Mouse (Mus musculus) midbrain, postnatal 0 days (tissue): ENCODE measurements around the gene Pla1a. TPM values are rescaled to one million over a fixed set of nuclear protein-coding genes. Genes with fewer than 3 reads are reported as not detected.

Experiments
- ATAC-seq: fragments of 200-750 bp; cut with Nextera tagmentation; 2 replicates; pipeline ENCODE4 v1.8.0; 2017; ENCODE audit warnings: moderate number of reproducible peaks, mild to moderate bottlenecking, moderate TSS enrichment, moderate library complexity; ENCODE audit not compliant: low FRiP score
- DNase-seq: peaks from one replicate; pipeline ENCODE4 v3.0.0-alpha.2; 2015; ENCODE audit warnings: low spot score
- H3K27ac ChIP-seq: fragments of 300-500 bp; sonication (generic); 2 replicates; pipeline ENCODE4 v1.5.1; 2014; ENCODE audit warnings: low read depth, mild to moderate bottlenecking, low read length, mixed read lengths
- H3K27me3 ChIP-seq: fragments of 300-500 bp; sonication (generic); 2 replicates; pipeline ENCODE4 v1.6.1; 2014; ENCODE audit warnings: low read length, control low read depth, mixed read lengths; ENCODE audit not compliant: insufficient read depth
- H3K36me3 ChIP-seq: fragments of 300-500 bp; sonication (generic); 2 replicates; pipeline ENCODE4 v1.6.1; 2014; ENCODE audit warnings: low read length, control low read depth, mixed read lengths; ENCODE audit not compliant: insufficient read depth
- H3K4me1 ChIP-seq: fragments of 300-500 bp; sonication (generic); 2 replicates; pipeline ENCODE4 v1.6.1; 2014; ENCODE audit warnings: mild to moderate bottlenecking, control low read depth, antibody characterized with exemption, low read length, mixed read lengths; ENCODE audit not compliant: insufficient read depth
- H3K4me2 ChIP-seq: fragments of 300-500 bp; sonication (generic); 2 replicates; pipeline ENCODE4 v1.6.1; 2014; ENCODE audit warnings: low read depth, mild to moderate bottlenecking, low read length, mixed read lengths; ENCODE audit not compliant: poor library complexity, severe bottlenecking
- H3K4me3 ChIP-seq: fragments of 300-500 bp; sonication (generic); 2 replicates; pipeline ENCODE4 v1.5.1; 2014; ENCODE audit warnings: low read depth, mild to moderate bottlenecking, low read length, moderate library complexity
- H3K9ac ChIP-seq: fragments of 300-500 bp; sonication (generic); replicated peaks from 2 replicates; pipeline ENCODE4 v1.6.1; 2014; ENCODE audit warnings: mild to moderate bottlenecking, low read length, moderate library complexity, mixed read lengths; ENCODE audit not compliant: poor library complexity, severe bottlenecking
- H3K9me3 ChIP-seq: fragments of 300-500 bp; sonication (generic); 2 replicates; pipeline ENCODE4 v1.6.1; 2016; ENCODE audit warnings: low read length, control low read depth
- CTCF ChIP-seq: IDR thresholded peaks from 2 replicates; pipeline ENCODE4 v1.5.1; 2016; ENCODE audit warnings: antibody characterized with exemption, mild to moderate bottlenecking
- whole genome bisulfite sequencing: fragments of 180-500 bp; shearing (Covaris S2); extraction: QIAGEN DNeasy Blood & Tissue Kit; methylation state at CpG from one replicate; pipeline ENCODE4 v1.1.7; 2014; 5-methylcytosine and 5-hydroxymethylcytosine counted together
- polyA plus RNA-seq: library from polyadenylated mRNA; unstranded; fragments of >200 nt; fragmentation: Nextera tagmentation; extraction: Ambion mirVana; gene quantifications from 2 replicates; pipeline ENCODE4 v1.2.1, GENCODE M21; 2015
- total RNA-seq: library from RNA; depleted of rRNA; stranded (reverse); fragments of >200 nt; gene quantifications from 2 replicates; pipeline ENCODE4 v1.2.3, GENCODE M21; 2014

Pla1a gene
- total and polyA plus RNA-seq, 2 experiments from 2014 or later, result 1.4 to 1.6 TPM

DNA sequence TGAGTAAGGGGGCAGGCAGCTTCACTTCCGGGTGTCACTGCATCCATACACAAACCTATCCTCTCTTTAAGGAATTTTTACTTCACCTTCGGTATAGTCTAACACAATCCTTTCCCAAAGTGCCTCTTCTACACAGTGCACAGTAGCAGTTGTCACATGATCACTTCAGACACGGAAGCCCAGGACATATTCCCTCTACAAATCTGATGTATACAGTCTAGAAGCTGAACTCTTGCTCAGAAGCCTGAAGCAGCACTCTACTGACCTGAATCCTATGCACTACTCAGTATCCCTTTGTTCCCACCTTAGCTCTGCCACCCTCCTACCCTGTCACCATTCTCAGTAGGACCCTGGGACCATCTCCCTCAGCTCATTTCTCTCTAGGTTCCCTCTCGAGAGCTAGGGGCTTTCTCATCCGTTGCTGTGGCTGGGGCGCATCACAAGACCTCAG is 47.7 kb downstream of the Pla1a start:
- H3K4me2 ChIP-seq, result no peak overlapping the region
- H3K9me3 ChIP-seq, result no peaks in the 10 kb centered on the region
- DNase-seq (no peak), ATAC-seq (no peak)
- H3K4me3 ChIP-seq, result no peak overlapping the region
- H3K27me3 ChIP-seq, result no peaks in the 10 kb centered on the region
- no peaks in the 10 kb centered on the region for H3K4me1 ChIP-seq
- no peaks in the 10 kb centered on the region for H3K36me3 ChIP-seq
- H3K9ac ChIP-seq, result no peak overlapping the region
- 87% methylated on average over 6 of the region's 6 CpGs for WGBS
- no peak overlapping the region for H3K27ac ChIP-seq
- TF ChIP-seq CTCF, result no peak

DNA sequence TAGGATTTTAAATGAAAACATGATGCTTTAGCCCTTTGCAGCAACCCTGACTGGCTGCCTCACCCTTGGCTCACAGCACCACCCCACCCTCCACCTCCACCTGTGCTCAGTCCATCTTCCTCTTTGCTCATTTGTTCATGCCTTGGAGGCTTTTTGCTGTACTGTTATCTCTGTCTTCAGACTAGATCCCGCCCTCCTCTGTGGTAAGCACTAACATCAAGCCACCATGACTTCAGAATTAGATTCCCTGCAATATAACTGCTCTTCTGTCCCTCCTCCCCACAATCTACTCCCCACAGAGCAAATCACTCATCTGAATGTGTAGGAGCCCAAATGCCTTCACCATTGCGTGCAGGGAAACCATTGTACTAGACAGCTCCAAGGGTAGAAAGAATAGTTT is 49.3 kb downstream of the Pla1a start:
- Histone ChIP-seq H3K9ac (no peak overlapping the region), H3K4me3 (no peak overlapping the region), H3K27ac (no peak overlapping the region), H3K4me2 (no peak overlapping the region), H3K9me3 (no peaks in the 10 kb centered on the region), H3K36me3 (no peaks in the 10 kb centered on the region), H3K27me3 (no peaks in the 10 kb centered on the region), H3K4me1 (no peaks in the 10 kb centered on the region)
- DNase-seq (no peak), ATAC-seq (no peak)
- 86% methylated on average over 2 of the region's 2 CpGs for WGBS
- TF ChIP-seq CTCF, result no peak

DNA sequence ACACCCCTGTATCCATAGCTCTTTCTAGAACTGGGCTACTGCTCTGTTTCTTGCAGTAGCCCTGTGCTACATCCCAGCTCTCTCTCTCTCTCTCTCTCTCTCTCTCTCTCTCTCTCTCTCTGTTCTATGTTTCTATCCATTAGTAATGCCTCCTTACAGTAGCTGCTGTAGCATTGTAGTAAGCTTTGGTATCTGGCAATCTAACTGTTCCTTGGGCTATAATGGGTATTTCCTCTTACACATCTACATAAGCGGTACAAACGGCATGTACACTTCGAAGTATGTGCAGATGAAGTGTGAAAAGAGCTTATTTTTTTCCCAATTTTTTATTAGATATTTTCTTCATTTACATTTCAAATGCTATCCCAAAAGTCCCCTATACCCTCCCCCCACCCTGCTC is 53.0 kb downstream of the Pla1a start:
- Histone ChIP-seq H3K9me3 (no peaks in the 10 kb centered on the region), H3K36me3 (no peaks in the 10 kb centered on the region), H3K4me1 (no peaks in the 10 kb centered on the region), H3K27ac (no peak overlapping the region), H3K9ac (no peak overlapping the region), H3K4me2 (no peak overlapping the region), H3K27me3 (no peaks in the 10 kb centered on the region), H3K4me3 (no peak overlapping the region)
- WGBS, result 87% methylated on average over 3 of the region's 3 CpGs
- no peak for TF ChIP-seq CTCF
- ATAC-seq (no peak), DNase-seq (no peak)

GRCm38 (mm10) chr16:38379493-38379892 is 53.5 kb downstream of the Pla1a start:
- Histone ChIP-seq H3K36me3 (no peaks in the 10 kb centered on the region), H3K4me3 (no peak overlapping the region), H3K9me3 (no peaks in the 10 kb centered on the region), H3K27ac (no peak overlapping the region), H3K9ac (no peak overlapping the region), H3K4me1 (no peaks in the 10 kb centered on the region), H3K27me3 (no peaks in the 10 kb centered on the region), H3K4me2 (no peak overlapping the region)
- ATAC-seq (no peak), DNase-seq (no peak)
- 48% methylated on average over 3 of the region's 3 CpGs for WGBS
- TF ChIP-seq CTCF, result no peak

GRCm38 (mm10) chr16:38379088-38379487 is 53.9 kb downstream of the Pla1a start:
- no peak for ATAC-seq
- no peak for TF ChIP-seq CTCF

GRCm38 (mm10) chr16:38378591-38378990 is 54.4 kb downstream of the Pla1a start:
- no peaks in the 10 kb centered on the region for H3K9me3 ChIP-seq
- H3K36me3 ChIP-seq, result no peaks in the 10 kb centered on the region
- no peaks in the 10 kb centered on the region for H3K27me3 ChIP-seq
- DNase-seq, result no peak
- H3K4me3 ChIP-seq, result no peak overlapping the region
- TF ChIP-seq CTCF, result no peak
- ATAC-seq, result no peak
- no peak overlapping the region for H3K4me2 ChIP-seq
- no peaks in the 10 kb centered on the region for H3K4me1 ChIP-seq
- H3K9ac ChIP-seq, result no peak overlapping the region
- WGBS, result 86% methylated on average over 6 of the region's 6 CpGs
- no peak overlapping the region for H3K27ac ChIP-seq

More at GRCm38 (mm10) chr16:38379088-38379487, 53.9 kb downstream of the Pla1a start:
- Histone ChIP-seq H3K27me3 (no peaks in the 10 kb centered on the region), H3K36me3 (no peaks in the 10 kb centered on the region), H3K27ac (no peak overlapping the region), H3K4me1 (no peaks in the 10 kb centered on the region), H3K4me3 (no peak overlapping the region), H3K9me3 (no peaks in the 10 kb centered on the region), H3K4me2 (no peak overlapping the region), H3K9ac (no peak overlapping the region)
- 76% methylated on average over 6 of the region's 6 CpGs for WGBS
- no peak for DNase-seq
